Mouse (Mus musculus): ENCODE results near the gene Mpnd.
A peak's percentile ranks its signal among the peaks of the same experiment; 100 is the strongest.
"Not testable (repeated sequence)": the region's sequence is repeated elsewhere in the genome, so short reads cannot be mapped to it uniquely, and the experiment has no call there.

The Mpnd gene

DNA sequence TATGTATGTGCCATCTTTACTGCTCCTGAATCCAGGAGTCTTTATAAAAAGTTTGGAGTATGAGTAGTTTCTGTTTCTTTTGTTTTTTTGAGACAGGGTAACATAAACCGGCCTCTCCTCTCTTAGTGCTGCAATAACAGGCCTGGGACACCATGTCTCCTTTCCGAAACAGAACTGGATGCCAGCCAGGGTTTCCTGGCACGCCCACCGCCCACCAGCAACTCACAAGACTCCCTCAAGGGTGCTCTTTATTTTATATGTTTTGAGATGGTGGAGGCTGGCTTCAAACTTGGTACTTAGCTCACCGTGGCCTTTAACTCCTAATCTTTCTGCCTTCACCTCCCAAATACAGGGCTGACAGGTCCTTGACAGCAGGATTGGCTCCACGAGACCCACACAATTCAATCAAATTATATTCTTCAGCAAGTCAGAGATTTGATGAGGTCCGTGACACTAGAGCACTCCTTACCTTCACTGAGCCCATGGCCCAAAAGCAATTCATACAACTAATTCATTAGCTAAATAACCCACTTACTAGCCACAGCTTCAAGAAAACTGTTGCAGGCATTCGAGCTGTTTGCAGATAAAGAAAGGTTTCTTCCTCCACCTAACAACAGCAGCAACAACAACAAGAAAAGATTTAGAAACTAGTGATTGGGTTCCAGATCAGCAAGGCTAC, 33.2 kb downstream of the Mpnd start:
- no peak for DNase-seq

DNA sequence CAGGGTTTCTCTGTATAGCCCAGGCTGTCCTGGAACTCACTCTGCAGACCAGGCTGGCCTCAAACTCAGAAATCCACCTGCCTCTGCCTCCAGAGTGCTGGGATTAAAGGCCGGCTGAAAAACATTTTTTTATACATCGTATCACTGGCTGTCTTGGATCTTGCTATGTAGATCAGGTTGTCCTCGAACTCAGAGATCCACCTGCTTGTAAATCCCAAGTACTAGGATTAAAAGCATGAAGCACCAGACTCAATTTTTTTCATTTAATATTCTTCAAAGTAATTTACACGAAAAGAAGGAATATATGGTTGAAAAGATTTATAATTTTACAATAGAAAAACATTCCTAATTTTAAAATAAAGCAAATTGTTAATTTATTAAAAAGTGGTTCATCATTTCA, 33.8 kb downstream of the Mpnd start:
- DNase-seq, result no peak

GRCm38 (mm10) chr17:56040030-56040856, 34.7 kb downstream of the Mpnd start, which contains the start of gene Chaf1a:
Chaf1a (plus strand) TSS chr17:56040439.
- DNase-seq, result peak; percentile 87 to 93

DNA sequence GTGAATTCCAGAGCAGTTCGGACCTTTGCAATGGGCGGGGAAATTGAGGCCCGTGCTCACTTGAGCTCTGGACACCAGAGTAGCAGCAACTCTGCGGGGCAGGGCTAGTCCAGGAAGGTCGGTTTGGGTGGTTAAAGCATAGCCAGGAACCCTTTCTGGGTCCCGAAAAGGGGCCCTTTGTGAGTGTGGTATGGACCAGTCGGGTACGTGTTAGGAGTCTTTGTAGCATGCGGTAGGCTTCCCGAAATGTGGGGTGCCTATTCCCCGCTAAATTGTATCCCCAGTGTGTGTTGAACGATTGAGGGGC, 35.3 kb downstream of the Mpnd start:
- DNase-seq, result no peak

DNA sequence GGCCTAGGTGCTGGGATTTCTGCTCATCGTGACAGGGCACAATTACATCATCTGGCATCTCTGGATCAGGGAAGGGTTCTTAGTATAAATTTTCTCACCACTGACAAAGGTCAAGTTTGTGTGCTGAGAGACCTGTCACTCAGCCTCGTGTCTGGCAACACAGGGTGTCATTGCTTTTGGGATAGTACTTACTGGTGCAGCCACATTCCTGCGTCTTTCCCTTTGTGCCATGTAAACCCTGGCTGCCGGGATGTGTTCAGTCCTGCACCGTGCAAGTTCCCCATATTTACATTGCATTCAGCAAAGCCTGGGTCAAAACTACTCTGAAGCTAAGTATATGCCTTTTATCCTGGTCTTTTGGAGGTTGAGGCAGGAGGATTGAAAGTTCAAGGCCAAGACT, 45.9 kb downstream of the Mpnd start:
- DNase-seq, result no peak

- no peak for DNase-seq
Observed at GRCm38 (mm10) chr17:56054938-56055337, 49.4 kb downstream of the Mpnd start.

DNA sequence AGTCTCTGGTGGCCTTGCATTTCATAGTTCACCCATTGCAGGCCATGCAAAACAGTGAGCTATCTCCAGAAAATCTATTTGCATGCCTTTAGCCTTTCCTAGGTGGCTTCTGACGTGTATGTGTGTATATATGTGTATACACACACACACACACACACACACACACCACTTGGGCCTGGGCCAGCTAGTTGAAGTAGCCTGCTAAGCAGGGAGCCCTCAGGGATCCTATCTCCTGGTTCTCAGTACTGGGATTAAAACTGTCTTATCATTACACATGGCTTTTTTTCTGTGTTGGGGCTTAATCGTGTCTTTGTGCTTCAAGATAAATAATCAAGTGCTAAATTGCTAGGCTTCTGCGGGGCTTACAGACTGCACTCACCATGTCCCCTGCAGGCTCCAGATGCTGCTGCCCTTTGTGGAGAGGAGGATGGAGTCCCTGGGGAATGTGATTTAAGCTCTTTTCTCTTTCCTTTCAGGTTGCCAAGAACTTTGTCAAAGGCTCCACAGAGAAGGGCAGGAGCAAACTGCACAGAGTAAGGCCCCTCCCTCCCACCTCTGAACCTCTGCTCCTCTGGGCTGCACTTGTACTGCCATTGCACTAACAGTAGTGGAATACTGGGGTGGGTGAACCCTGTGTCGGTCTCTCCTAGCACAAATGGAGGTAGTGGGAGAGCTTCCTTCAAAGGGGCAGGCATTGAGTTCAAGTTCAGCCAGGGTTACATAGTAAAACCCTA, 50.6 kb downstream of the Mpnd start:
- DNase-seq, result no peak

GRCm38 (mm10) chr17:56057381-56058120, 52.0 kb downstream of the Mpnd start:
- DNase-seq, result no peak

GRCm38 (mm10) chr17:56062081-56062480, 56.6 kb downstream of the Mpnd start:
- no peak for DNase-seq

- DNase-seq, result not testable (repeated sequence)
Observed at GRCm38 (mm10) chr17:56065715-56066114, 60.2 kb downstream of the Mpnd start.

All from spleen, adult 18-20 months (tissue).